Mouse (Mus musculus) ES-Bruce4 (cell line): ENCODE results near the gene Romo1. TPM values are rescaled to one million over a fixed set of nuclear protein-coding genes. Genes with fewer than 3 reads are reported as not detected.
"Not testable (repeated sequence)": the region's sequence is repeated elsewhere in the genome, so short reads cannot be mapped to it uniquely, and the experiment has no call there.

ENCODE experiments used
- H3K27ac ChIP-seq: 2 replicates; pipeline ENCODE4 v1.5.1; 2012; ENCODE audit warnings: low read length, inconsistent platforms; ENCODE audit not compliant: insufficient read depth
- H3K27me3 ChIP-seq: 2 replicates; pipeline ENCODE4 v1.6.1; 2012; ENCODE audit warnings: mild to moderate bottlenecking, low read length, inconsistent platforms; ENCODE audit not compliant: control insufficient read depth, poor library complexity, insufficient read depth, severe bottlenecking
- H3K36me3 ChIP-seq: 2 replicates; pipeline ENCODE4 v1.6.1; 2012; ENCODE audit warnings: inconsistent platforms, mild to moderate bottlenecking, low read length, moderate library complexity; ENCODE audit not compliant: control insufficient read depth, poor library complexity, insufficient read depth, severe bottlenecking
- H3K4me1 ChIP-seq: one replicate; pipeline ENCODE4 v1.8.1; 2011; ENCODE audit warnings: low read length; ENCODE audit not compliant: control insufficient read depth, insufficient read depth
- H3K4me3 ChIP-seq: 2 replicates; pipeline ENCODE4 v1.5.1; 2011; ENCODE audit warnings: low read depth, mild to moderate bottlenecking, low read length
- H3K9ac ChIP-seq: 2 replicates; pipeline ENCODE4 v1.6.1; 2012; ENCODE audit warnings: low read depth, mild to moderate bottlenecking, inconsistent platforms; ENCODE audit not compliant: poor library complexity, severe bottlenecking
- H3K9me3 ChIP-seq: replicated peaks from 2 replicates; pipeline ENCODE4 v1.6.1; 2012; ENCODE audit warnings: mild to moderate bottlenecking, low read length, inconsistent platforms; ENCODE audit not compliant: control insufficient read depth, poor library complexity, insufficient read depth, severe bottlenecking
- CTCF ChIP-seq: IDR thresholded peaks from one replicate; pipeline ENCODE4 v1.8.1; 2011; ENCODE audit warnings: low read depth, low read length
- EP300 ChIP-seq: IDR thresholded peaks from 2 replicates; pipeline ENCODE4 v1.6.1; 2011; ENCODE audit warnings: low read depth, low read length; ENCODE audit not compliant: insufficient read depth
- POLR2A ChIP-seq: IDR thresholded peaks from one replicate; pipeline ENCODE4 v1.8.1; 2011; ENCODE audit warnings: low read length; ENCODE audit not compliant: insufficient read depth
- polyA plus RNA-seq: library from polyadenylated mRNA; stranded (reverse); fragments of >200 nt; gene quantifications from 2 replicates; pipeline ENCODE4 v1.2.4, GENCODE M21; 2011; ENCODE audit warnings: low read depth; ENCODE audit not compliant: missing spikeins, insufficient read depth, insufficient read length

Gene Romo1
- polyA plus RNA-seq = 83.8 and 109 TPM in 2 replicates

GRCm38 (mm10) chr2:156143953-156144724, at the start of gene Romo1, which contains the start of gene Nfs1:
Gene Romo1, plus strand, starts transcription at chr2:156144039.
Gene Nfs1, minus strand, starts transcription at chr2:156144186.
- TF ChIP-seq EP300 (0 out of 2 replicates have a peak, but pooled peaks have one; percentile 16), CTCF (peak; percentile 31), POLR2A (no peak)
- no peaks in the 10 kb centered on the region for H3K9me3 ChIP-seq
- peak within 1 kb of the TSS; percentile 60 for H3K9ac ChIP-seq
- H3K4me3 ChIP-seq = peak within 1 kb of the TSS; percentile 72
- H3K4me1 ChIP-seq = no peaks in the 10 kb centered on the region
- peak within 1 kb of the TSS; percentile 17; the same call in 1 of the 2 replicates for H3K27ac ChIP-seq
- no peaks in the 10 kb centered on the region for H3K27me3 ChIP-seq
- peaks cover 18% of the 10 kb centered on the region for H3K36me3 ChIP-seq

- Histone ChIP-seq H3K27ac (peak overlapping the region; percentile 60), H3K27me3 (no peaks in the 10 kb centered on the region), H3K9me3 (peaks cover 6% of the 10 kb centered on the region), H3K9ac (peak overlapping the region; percentile 97), H3K4me1 (no peaks in the 10 kb centered on the region), H3K36me3 (peaks cover 3% of the 10 kb centered on the region), H3K4me3 (peak overlapping the region; percentile 97)
- no peak for TF ChIP-seq POLR2A
- TF ChIP-seq EP300 = no peak
- TF ChIP-seq CTCF = no peak
Measured at GRCm38 (mm10) chr2:156110627-156111357, 33.0 kb upstream of the Romo1 start.

DNA sequence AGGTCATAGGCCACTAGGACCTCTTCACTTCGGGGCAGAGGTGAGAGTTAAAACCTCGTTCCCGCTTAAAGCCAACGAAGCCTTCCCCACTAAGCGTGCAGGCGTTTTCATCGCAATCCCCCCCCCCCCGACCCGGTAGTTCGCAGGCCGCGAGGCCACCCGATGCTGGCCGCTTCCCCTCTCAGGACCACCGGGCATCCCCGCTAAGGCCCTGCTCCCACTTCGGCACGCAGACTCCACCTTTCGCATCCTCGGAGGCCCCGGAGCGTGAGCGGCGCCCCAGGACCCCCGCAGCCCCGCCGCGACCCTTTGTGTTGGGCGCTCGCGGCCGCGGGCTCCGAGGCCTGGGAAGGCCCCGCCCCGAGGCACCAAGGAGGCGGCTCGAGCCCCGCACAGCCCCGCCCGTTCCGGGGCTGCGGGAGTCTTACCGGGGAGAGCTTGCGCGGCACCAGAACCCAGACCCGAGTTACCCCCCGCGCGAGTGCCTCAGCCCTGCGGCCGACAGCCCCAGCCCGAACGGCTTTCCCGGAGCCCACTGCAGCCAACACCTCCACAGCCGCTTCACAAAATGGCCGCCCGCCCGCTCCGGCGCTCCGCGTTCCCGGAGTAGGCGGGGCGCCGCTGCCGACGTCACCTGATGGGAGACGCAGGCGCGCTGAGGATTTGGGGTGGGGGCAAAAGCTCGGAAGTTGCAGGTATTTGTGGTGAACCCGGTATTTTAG, 32.3 kb upstream of the Romo1 start, which contains the start of the genes Cpne1 and Rbm12:
Gene Cpne1 (minus strand): TSS at position 608 of the 722 bp plus-strand sequence.
Gene Rbm12 (minus strand): TSS at position 621 of the 722 bp plus-strand sequence.
- Histone ChIP-seq H3K27ac (peak within 1 kb of the TSS; percentile 73), H3K27me3 (no peaks in the 10 kb centered on the region), H3K4me3 (peak within 1 kb of the TSS; percentile 97), H3K4me1 (no peaks in the 10 kb centered on the region), H3K9ac (peak within 1 kb of the TSS; percentile 97), H3K9me3 (peaks cover 10% of the 10 kb centered on the region), H3K36me3 (peaks cover 3% of the 10 kb centered on the region)
- TF ChIP-seq EP300 = no peak
- TF ChIP-seq CTCF = no peak
- peak; percentile 59 for TF ChIP-seq POLR2A

- peak overlapping the region; percentile 73 for H3K27ac ChIP-seq
- peak overlapping the region; percentile 97 for H3K9ac ChIP-seq
Measured at GRCm38 (mm10) chr2:156112080-156112423, 31.8 kb upstream of the Romo1 start.

DNA sequence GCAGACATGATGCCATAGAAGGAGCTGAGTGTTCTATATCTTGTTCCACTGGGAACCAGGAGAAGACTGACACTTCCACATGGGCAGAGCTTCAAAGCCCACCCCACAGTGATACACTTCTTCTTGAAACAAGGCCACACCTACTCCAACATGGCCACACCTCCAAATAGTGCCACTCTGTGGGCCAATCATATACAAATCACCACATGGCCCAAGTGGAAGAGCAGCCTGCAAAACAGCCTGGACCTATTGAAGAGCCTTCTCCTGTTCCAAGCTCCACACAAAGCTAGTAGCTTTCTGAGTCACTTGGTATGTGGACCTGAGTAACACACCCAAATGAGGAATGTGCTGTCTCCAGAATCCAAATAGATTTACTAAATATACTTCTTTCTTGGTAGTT, 24.3 kb upstream of the Romo1 start:
- H3K4me3 ChIP-seq = no peak overlapping the region
- H3K4me1 ChIP-seq = no peaks in the 10 kb centered on the region
- TF ChIP-seq POLR2A (no peak), EP300 (no peak), CTCF (no peak)
- H3K9me3 ChIP-seq = peaks cover 21% of the 10 kb centered on the region
- H3K27me3 ChIP-seq = no peaks in the 10 kb centered on the region
- no peak overlapping the region for H3K9ac ChIP-seq
- no peaks in the 10 kb centered on the region for H3K36me3 ChIP-seq
- H3K27ac ChIP-seq = no peak overlapping the region

More at GRCm38 (mm10) chr2:156112080-156112423, 31.8 kb upstream of the Romo1 start:
- peak; percentile 6 for TF ChIP-seq POLR2A
- not testable (repeated sequence) for H3K27me3 ChIP-seq, H3K4me1 ChIP-seq, H3K36me3 ChIP-seq
- Histone ChIP-seq H3K9me3 (peaks cover 10% of the 10 kb centered on the region), H3K4me3 (peak overlapping the region; percentile 47)
